Mouse (Mus musculus): ENCODE results near the gene Card9. TPM values are rescaled to one million over a fixed set of nuclear protein-coding genes. Genes with fewer than 3 reads are reported as not detected.

Gene Card9
- polyA plus RNA-seq, 1 experiment = 4.9 TPM

GRCm38 (mm10) chr2:26325386-26326181 lies 35.1 kb downstream of the Card9 start:
- DNase-seq (ENCODE audit: low spot score) = no peak

GRCm38 (mm10) chr2:26324917-26325316 lies 35.8 kb downstream of the Card9 start:
- DNase-seq (ENCODE audit: low spot score) = no peak

GRCm38 (mm10) chr2:26323589-26324325 lies 37.0 kb downstream of the Card9 start:
- DNase-seq (ENCODE audit: low spot score) = no peak

- DNase-seq (ENCODE audit: low spot score) = no peak
These were observed 40.2 kb downstream of the Card9 start for GRCm38 (mm10) chr2:26320245-26321185.

GRCm38 (mm10) chr2:26319519-26320244 lies 41.0 kb downstream of the Card9 start:
- DNase-seq (ENCODE audit: low spot score) = no peak

DNA sequence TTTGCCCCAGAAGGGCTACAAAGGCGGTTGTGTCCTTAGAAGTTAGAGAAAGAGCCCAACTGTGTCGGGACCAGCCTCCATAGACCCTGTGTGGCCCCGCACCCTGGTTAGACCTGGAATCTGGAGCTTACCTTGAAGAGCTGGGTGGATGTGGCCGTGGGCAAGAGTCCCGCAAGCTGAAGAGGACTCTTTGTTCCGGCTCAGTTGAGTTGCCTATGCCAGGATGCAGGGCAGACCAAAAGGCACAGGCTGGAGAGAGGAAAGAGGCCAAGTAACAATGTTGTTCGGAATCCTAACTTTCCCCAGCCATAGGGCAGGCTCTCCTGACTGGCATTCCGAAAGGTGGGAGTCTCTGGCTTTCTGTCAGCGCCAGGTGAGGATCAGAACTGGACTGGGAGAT lies 41.6 kb downstream of the Card9 start:
- DNase-seq (ENCODE audit: low spot score) = no peak

DNA sequence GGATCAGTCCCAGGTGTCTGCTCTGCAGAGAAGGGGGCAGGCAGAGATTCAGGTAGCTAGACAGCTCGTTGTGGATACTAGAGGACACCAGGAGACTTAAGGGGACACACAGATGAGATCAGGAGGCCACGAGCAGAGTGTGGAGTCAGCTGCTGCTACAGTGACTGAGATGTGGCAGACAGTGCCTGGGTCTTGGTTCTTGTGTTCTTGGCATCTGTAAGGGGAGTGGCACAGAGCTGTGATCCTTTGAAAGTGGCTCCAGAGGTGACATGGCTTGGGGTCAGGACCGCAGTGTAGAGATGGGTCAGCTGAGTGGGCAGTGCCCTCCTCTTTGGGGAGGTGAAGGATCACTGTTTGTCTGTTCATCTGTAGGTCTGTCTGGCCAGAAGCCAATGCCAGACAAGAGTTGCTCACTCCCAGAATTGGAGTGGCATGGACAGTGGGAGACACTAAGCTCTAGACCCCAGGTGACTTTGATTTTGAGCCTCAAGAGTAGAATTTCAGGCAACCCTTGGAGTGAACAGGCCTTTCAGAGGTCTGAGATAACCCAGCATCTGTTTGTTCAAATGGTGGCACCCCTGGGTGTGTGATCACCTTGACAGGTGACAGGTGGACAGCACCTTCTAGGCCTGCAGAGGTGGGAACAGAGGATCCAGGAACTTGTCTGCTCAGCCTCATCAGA lies 42.6 kb downstream of the Card9 start:
- DNase-seq (ENCODE audit: low spot score) = no peak

DNA sequence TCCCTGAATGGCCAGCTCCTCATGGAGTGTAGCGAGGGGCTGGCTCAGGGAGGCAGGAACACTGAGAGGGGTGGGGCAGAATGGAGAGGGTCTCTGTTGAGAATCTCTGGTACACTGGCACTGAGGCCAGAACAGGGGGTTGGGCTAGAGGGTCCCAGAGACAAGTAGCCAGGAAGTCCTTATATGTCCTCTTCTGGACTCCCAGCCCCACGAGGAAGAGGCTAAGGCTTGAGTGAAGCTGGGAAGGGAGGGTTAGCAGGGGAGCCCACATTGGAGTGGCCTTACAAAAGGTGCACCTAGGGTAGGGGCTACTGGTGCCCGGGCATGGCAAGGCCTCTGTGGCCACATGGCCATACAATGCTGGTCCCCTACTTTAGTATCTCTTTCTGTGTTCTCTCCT lies 43.3 kb downstream of the Card9 start:
- DNase-seq (ENCODE audit: low spot score) = no peak

DNA sequence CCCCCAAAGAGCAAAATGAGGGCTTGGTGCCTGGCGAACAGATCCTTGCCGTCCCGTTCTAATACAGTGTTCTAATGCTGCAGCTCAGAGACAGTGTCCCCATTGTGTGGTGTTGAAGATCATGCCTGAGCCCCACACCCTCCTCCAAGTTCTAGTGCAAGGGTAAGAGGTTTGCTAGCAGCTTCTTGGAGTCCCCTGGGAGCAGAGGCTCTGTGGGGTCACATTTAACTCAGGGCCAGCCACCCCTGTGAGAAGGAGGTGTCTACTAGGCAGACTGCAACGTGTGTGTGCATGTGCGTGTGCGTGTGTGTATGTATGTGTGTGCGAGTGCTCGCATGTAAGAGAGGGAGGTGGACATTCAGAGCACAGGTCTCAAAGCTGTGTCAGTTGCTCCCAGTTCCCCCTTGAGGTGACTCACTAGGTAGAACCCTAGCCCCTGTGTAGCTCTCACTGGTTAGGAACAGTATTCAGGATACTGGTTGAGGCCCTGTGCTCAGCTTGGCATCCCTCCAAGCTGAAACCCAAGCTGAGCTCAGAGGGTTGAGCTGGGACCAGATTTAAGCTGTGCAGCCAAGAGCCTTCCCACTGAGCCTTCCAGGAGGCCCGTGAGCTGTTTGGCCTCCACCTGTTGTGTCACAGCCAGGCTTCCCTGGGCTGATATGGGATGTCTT lies 44.0 kb downstream of the Card9 start:
- no peak for DNase-seq (ENCODE audit: low spot score)

GRCm38 (mm10) chr2:26315925-26316311 lies 44.8 kb downstream of the Card9 start:
- DNase-seq (ENCODE audit: low spot score) = no peak

GRCm38 (mm10) chr2:26315072-26315924 lies 45.4 kb downstream of the Card9 start, which contains the start of gene Gpsm1:
Gene Gpsm1, plus strand, starts transcription at chr2:26315515.
- DNase-seq (ENCODE audit: low spot score) = peak; percentile 68

DNA sequence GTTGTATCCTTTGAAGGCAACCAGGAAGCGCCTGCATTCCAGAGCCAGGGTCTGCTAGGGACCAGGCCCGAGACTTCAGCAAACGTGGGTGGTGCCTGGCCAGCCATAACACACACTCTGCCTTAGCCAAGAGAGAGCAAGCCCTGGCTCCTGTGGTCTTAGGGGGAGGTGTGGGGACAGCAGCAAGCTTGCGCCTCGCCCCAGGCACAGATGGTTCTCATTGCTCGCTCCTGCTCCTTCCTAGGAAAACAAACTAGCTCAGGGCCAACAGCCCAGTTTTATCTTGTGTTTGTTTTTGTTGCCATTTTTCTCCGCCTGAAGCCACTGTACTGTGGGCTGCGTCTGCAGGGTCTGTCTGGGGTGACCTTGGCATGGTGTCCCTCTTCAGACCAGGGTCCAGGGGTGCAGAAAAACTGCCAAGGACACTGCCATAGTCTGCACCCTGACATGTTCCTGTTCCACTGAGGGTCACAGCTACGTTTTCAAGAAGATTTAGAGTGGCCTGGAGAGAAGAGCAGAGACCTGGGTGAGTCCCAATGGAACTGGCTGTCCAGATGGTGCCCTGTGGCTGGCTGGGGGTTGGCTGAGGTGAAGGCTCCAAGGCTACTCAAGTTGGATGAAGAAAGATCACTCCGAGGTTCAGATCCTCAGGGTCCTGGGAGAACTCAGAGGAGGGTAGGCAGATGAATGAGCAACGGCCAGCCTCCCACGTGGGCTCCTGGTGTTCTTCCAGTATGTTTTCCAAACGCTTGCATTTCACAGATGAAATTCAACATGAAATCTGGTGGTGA lies 46.2 kb downstream of the Card9 start:
- DNase-seq (ENCODE audit: low spot score) = no peak

GRCm38 (mm10) chr2:26313394-26313793 lies 47.3 kb downstream of the Card9 start:
- no peak for DNase-seq (ENCODE audit: low spot score)

GRCm38 (mm10) chr2:26312812-26313211 lies 47.9 kb downstream of the Card9 start:
- no peak for DNase-seq (ENCODE audit: low spot score)

DNA sequence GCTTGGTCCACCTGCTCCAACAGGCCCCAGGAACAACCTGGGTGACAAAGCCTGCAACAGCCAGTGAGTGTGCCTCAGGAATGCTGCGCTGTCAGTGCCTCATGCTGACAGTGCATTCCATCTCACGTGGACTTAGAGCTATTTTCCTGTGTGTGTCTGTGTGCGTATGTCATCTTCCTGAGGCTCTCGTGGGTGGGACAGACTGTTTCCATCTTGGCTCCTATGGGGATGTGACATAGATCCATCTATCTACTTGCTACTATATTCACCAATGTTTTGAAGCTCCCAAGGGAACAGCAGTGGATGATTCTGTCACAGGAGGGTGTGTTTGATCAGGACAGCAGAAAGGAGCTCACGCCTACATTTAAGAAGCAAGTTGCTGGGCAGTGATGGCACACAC lies 48.8 kb downstream of the Card9 start:
- no peak for DNase-seq (ENCODE audit: low spot score)

DNA sequence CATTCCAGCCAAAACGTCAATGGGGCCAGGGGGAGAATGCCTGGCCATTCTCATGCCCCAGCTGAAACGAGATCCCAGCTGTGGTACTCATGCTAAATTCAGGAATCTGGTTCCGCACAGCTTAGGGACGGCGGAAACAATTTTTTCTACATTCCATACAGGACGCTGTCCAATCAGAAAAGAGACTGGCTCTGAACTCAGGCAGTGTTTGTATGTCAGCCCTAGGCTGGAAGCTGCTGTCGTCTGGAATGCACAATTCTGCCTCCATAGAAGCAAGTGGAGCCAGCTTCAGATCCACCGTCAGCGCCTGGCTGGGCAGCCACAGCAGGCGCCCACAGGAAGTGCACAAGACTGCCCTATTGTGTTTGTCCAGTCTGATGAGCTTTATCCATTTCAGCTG lies 51.0 kb downstream of the Card9 start:
- no peak for DNase-seq (ENCODE audit: low spot score)

GRCm38 (mm10) chr2:26306702-26307101 lies 54.0 kb downstream of the Card9 start:
- DNase-seq (ENCODE audit: low spot score) = no peak

- no peak for DNase-seq (ENCODE audit: low spot score)
These were observed 55.2 kb downstream of the Card9 start for GRCm38 (mm10) chr2:26305555-26305954.

All from urinary bladder, adult 2 months (tissue).